Mouse (Mus musculus) heart, adult 2 months (tissue): ENCODE results near the gene Vash2.
A peak's percentile ranks its signal among the peaks of the same experiment; 100 is the strongest.

Experiments used
- CTCF ChIP-seq: fragments of 200-600 bp; IDR thresholded peaks from 2 replicates; pipeline ENCODE4 v1.8.1; 2022; ENCODE audit warnings: antibody characterized with exemption, mild to moderate bottlenecking, moderate library complexity
- POLR2A ChIP-seq: fragments of 200-500 bp; IDR thresholded peaks from 2 replicates; pipeline ENCODE4 v1.6.1; 2011; ENCODE audit warnings: mild to moderate bottlenecking, low read depth, low read length, control low read depth; ENCODE audit not compliant: insufficient read depth

DNA sequence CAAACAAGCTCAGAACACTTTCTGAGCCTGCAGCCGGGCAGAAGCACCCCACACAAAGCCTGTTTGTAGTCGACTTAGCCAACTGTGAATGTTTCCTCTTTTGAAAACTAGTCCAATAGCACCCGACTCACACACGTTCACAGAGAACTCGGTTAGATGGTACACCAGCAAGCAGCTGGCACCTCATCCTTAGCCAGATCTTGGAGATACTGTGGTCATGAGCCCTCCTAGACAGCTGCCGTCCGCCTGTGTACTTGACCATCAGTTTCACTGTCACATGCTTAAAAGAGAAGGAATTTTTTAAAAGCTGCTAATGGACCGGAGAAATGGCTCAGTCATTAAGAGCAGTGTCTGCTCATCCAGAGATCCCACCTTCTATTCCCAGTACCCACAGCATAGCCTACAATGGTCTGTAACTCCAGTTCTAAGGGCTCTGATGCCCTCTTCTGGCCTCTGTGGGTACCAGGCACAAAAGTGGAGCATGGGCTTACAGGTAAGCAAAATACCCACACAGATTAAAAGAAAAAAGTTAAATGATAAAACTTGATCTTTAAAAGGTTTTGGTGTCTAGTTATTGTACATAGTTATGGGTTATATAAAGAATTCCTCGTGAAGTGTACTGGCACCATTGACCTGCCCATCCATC is 10.5 kb upstream of the Vash2 start:
- TF ChIP-seq CTCF (peak; percentile 52), POLR2A (no peak)
